Comparison of ENCODE assay signal across 14 mouse cellular contexts in the genomic region with DNA sequence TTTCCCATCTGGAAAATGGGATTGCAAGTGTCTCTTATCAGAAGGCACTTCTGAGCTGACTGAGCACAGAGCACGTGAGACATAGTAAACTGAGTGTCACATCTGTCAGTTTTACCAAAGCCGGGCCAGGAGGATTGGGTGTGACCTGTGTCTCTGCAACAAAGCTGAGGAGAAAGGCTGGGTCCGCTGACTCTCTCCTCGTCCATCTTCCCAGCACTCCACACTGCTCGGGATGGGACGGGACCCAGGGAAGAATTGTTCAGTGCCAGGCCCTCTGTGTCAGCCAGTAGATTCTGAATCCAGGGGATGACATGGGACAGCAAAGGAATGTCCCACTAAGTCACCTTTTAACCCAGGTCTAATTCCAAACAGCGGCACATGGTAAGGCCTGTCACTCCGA.
"Had no signal": no experiment of that assay in that cellular context is flagged by ENCODE, and none has a peak within 500 bp of the region (broad histone marks: within the 10 kb centered on the region; RNA-seq: fewer than 3 reads in every experiment).

No protein-coding gene starts in this region.

- H3K9me3 ChIP-seq: kidney, embryonic 15.5 days; limb, embryonic 12.5 days; liver, embryonic 13.5 days; midbrain, embryonic 12.5 days; neural tube, embryonic 13.5 days had no signal

- H3K4me2 ChIP-seq: kidney, embryonic 15.5 days; limb, embryonic 12.5 days; liver, embryonic 13.5 days; midbrain, embryonic 12.5 days; neural tube, embryonic 13.5 days had no signal

- DNase-seq: kidney, adult 2 months; kidney, postnatal 14 days; liver; liver, embryonic 13.5 days; liver, postnatal 0 days; retina, postnatal 1 day; right cerebral cortex, postnatal 25 days; thymus, postnatal 36 days had no signal

- H3K27me3 ChIP-seq: kidney, embryonic 15.5 days; limb, embryonic 12.5 days; liver, embryonic 13.5 days; midbrain, embryonic 12.5 days; neural tube, embryonic 13.5 days had no signal

- H3K4me1 ChIP-seq: liver, embryonic 13.5 days had no signal

- ATAC-seq: intestine, embryonic 16.5 days; liver, postnatal 0 days; midbrain, embryonic 16.5 days had no signal

- H3K36me3 ChIP-seq: kidney, embryonic 15.5 days; limb, embryonic 12.5 days; liver, embryonic 13.5 days; midbrain, embryonic 12.5 days; neural tube, embryonic 13.5 days had no signal

- H3K9ac ChIP-seq: kidney, embryonic 15.5 days; limb, embryonic 12.5 days; liver, embryonic 13.5 days; liver, postnatal 0 days; midbrain, embryonic 12.5 days; neural tube, embryonic 13.5 days had no signal

- H3K4me3 ChIP-seq: kidney, embryonic 15.5 days; limb, embryonic 12.5 days; liver, embryonic 13.5 days; midbrain, embryonic 12.5 days; neural tube, embryonic 13.5 days had no signal

- H3K27ac ChIP-seq: kidney, embryonic 15.5 days; limb, embryonic 12.5 days; liver, embryonic 13.5 days; midbrain, embryonic 12.5 days; neural tube, embryonic 13.5 days had no signal
